Mouse (Mus musculus) intestine, embryonic 15.5 days (tissue): ENCODE measurements at regions not wholly inside any gene's neighbourhood (a gene's known extent, or its start where the extent isn't known, plus 50 kb on each side); places are given as distances from the start of the nearest gene placed in this dataset.

Experiments
- ATAC-seq: fragments of 200-750 bp; cut with Nextera tagmentation; 2 replicates; pipeline ENCODE4 v1.8.0; 2017; ENCODE audit warnings: moderate TSS enrichment, moderate library complexity
- H3K27ac ChIP-seq: fragments of 300-500 bp; sonication (generic); 2 replicates; pipeline ENCODE4 v1.5.1; 2015; ENCODE audit warnings: mild to moderate bottlenecking, inconsistent platforms
- H3K27me3 ChIP-seq: fragments of 300-500 bp; sonication (generic); replicated peaks from 2 replicates; pipeline ENCODE4 v1.6.1; 2015; ENCODE audit warnings: inconsistent platforms
- H3K36me3 ChIP-seq: fragments of 300-500 bp; sonication (generic); 2 replicates; pipeline ENCODE4 v1.6.1; 2015; ENCODE audit warnings: inconsistent platforms
- H3K4me1 ChIP-seq: fragments of 300-500 bp; sonication (generic); replicated peaks from 2 replicates; pipeline ENCODE4 v1.6.1; 2015; ENCODE audit warnings: inconsistent platforms
- H3K4me2 ChIP-seq: fragments of 300-500 bp; sonication (generic); replicated peaks from 2 replicates; pipeline ENCODE4 v1.6.1; 2015; ENCODE audit warnings: mild to moderate bottlenecking, inconsistent platforms
- H3K4me3 ChIP-seq: fragments of 300-500 bp; sonication (generic); replicated peaks from 2 replicates; pipeline ENCODE4 v1.5.1; 2015; ENCODE audit warnings: inconsistent platforms
- H3K9ac ChIP-seq: fragments of 300-500 bp; sonication (generic); 2 replicates; pipeline ENCODE4 v1.6.1; 2015; ENCODE audit warnings: inconsistent platforms
- H3K9me3 ChIP-seq: fragments of 300-500 bp; sonication (generic); 2 replicates; pipeline ENCODE4 v1.6.1; 2016; ENCODE audit warnings: inconsistent platforms
- WGBS: fragments of 180-500 bp; shearing (Covaris S2); methylation state at CpG from one replicate; pipeline ENCODE4 v1.1.7; 2015; 5-methylcytosine and 5-hydroxymethylcytosine counted together

DNA sequence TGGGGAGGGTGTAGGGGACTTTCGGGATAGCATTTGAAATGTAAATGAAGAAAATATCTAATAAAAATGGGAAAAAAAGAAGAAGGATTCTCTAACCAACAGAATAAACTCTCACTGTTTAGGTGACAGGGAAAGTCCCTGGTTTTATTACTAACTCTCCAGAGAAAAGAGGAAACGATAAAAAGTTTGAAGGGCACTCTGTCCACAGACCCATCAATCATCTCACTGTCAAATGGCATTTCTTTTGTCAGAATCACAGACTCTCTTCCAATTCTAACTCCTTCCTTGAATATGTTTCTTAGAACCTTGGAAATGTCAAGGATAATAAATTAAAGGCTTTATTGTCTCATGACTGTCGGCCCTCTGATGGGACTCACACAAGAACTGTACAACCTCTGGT, 275.3 kb upstream of the Rasgrp1 start:
- Histone ChIP-seq H3K4me3 (no peak overlapping the region), H3K9me3 (no peaks in the 10 kb centered on the region), H3K27ac (no peak overlapping the region), H3K36me3 (no peaks in the 10 kb centered on the region), H3K9ac (no peak overlapping the region), H3K4me2 (no peak overlapping the region), H3K4me1 (no peaks in the 10 kb centered on the region), H3K27me3 (no peaks in the 10 kb centered on the region)
- 68% methylated on average over 3 of the region's 3 CpGs for WGBS
- ATAC-seq: no peak

GRCm38 (mm10) chr2:117623955-117624354, 281.2 kb upstream of the Rasgrp1 start:
- no peak overlapping the region for H3K9ac ChIP-seq
- H3K4me3 ChIP-seq: no peak overlapping the region
- 43% methylated on average over 3 of the region's 3 CpGs for WGBS
- no peak overlapping the region for H3K27ac ChIP-seq
- H3K27me3 ChIP-seq: no peaks in the 10 kb centered on the region
- H3K4me1 ChIP-seq: no peaks in the 10 kb centered on the region
- no peak overlapping the region for H3K4me2 ChIP-seq
- H3K9me3 ChIP-seq: no peaks in the 10 kb centered on the region
- H3K36me3 ChIP-seq: no peaks in the 10 kb centered on the region
- no peak for ATAC-seq

DNA sequence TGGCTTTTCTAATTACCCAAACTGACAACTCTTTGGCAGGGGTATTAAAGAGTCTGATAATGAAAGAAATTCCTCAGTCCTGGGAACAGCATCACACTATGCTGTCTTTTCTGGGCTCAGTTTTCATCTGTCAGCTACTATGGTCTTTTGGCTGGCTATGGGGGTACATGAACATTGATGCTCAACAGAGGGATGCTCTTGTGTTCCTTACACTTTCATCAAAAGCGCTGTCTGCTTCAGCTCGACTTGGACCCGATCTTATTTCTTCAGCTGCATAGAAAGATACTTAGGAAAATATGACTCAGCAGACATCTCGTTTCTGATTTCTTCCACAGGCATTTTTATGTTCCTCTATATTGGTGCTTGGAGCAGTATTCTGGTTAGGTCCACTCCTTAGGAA, 292.1 kb upstream of the Rasgrp1 start:
- no peak overlapping the region for H3K4me3 ChIP-seq
- no peak overlapping the region for H3K27ac ChIP-seq

GRCm38 (mm10) chr2:117637397-117637796, 294.6 kb upstream of the Rasgrp1 start:
- Histone ChIP-seq H3K9ac (no peak overlapping the region), H3K4me1 (no peaks in the 10 kb centered on the region), H3K4me2 (no peak overlapping the region), H3K27me3 (no peaks in the 10 kb centered on the region), H3K9me3 (no peaks in the 10 kb centered on the region), H3K27ac (no peak overlapping the region), H3K36me3 (no peaks in the 10 kb centered on the region), H3K4me3 (no peak overlapping the region)
- WGBS: 44% methylated on average over 2 of the region's 2 CpGs
- no peak for ATAC-seq

More for the DNA sequence above, 292.1 kb upstream of the Rasgrp1 start:
- 67% methylated on average over 4 of the region's 4 CpGs for WGBS
- Histone ChIP-seq H3K4me1 (no peaks in the 10 kb centered on the region), H3K9me3 (no peaks in the 10 kb centered on the region), H3K9ac (no peak overlapping the region), H3K36me3 (no peaks in the 10 kb centered on the region), H3K27me3 (no peaks in the 10 kb centered on the region), H3K4me2 (no peak overlapping the region)
- ATAC-seq: no peak

DNA sequence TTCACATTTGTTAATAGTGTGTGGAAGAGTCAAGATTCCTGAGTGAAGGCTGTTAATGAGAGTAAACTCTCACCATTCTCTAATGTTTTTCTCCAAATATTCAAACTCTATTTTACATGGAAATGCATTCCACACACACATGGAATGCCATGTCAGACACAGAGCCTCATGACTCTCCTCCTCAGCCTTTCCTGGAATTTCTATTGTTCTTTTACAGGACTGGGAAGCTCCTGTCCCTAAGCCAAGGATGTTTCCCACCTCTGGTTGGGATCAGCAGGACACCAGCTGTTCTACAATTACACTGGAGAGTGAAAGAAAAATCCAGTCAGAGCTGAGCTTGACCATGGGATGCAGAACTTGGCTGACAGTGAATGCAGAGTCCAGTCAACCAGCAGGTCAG, 309.3 kb upstream of the Rasgrp1 start:
- Histone ChIP-seq H3K4me1 (no peaks in the 10 kb centered on the region), H3K27me3 (no peaks in the 10 kb centered on the region), H3K4me2 (no peak overlapping the region), H3K27ac (no peak overlapping the region), H3K4me3 (no peak overlapping the region), H3K9me3 (no peaks in the 10 kb centered on the region), H3K36me3 (no peaks in the 10 kb centered on the region), H3K9ac (no peak overlapping the region)
- ATAC-seq: no peak

DNA sequence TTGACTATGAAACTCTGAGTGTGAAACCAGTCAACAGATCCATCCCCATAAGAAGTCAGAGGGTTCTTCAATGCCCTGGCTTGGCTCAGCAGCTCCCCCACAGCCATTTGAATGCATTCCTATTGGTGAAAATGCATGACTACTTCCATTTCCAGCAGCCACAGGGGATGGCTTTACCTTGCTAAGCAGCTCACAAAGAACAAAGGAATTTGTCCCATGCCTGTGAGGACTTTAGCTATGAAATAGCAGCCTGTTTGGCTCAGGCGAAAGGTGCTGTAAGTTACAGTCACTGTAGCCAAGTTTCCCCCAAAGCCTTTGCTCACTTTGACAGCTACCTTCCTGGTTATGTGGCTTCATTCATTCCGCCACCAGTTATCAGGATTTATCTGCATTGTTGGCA, 309.8 kb upstream of the Rasgrp1 start:
- Histone ChIP-seq H3K27ac (no peak overlapping the region), H3K36me3 (no peaks in the 10 kb centered on the region), H3K4me1 (no peaks in the 10 kb centered on the region), H3K9ac (no peak overlapping the region), H3K9me3 (no peaks in the 10 kb centered on the region), H3K27me3 (no peaks in the 10 kb centered on the region), H3K4me2 (no peak overlapping the region), H3K4me3 (no peak overlapping the region)
- no peak for ATAC-seq
- WGBS: 67% methylated on average over 2 of the region's 2 CpGs

- Histone ChIP-seq H3K4me1 (no peaks in the 10 kb centered on the region), H3K9me3 (no peaks in the 10 kb centered on the region), H3K4me3 (no peak overlapping the region), H3K4me2 (no peak overlapping the region), H3K27me3 (no peaks in the 10 kb centered on the region), H3K27ac (no peak overlapping the region), H3K36me3 (no peaks in the 10 kb centered on the region), H3K9ac (no peak overlapping the region)
- no peak for ATAC-seq
- 52% methylated on average over 2 of the region's 2 CpGs for whole genome bisulfite sequencing
Observed at GRCm38 (mm10) chr2:117656546-117657175, 313.9 kb upstream of the Rasgrp1 start.

GRCm38 (mm10) chr2:117660217-117660924, 317.6 kb upstream of the Rasgrp1 start:
- Histone ChIP-seq H3K4me1 (no peaks in the 10 kb centered on the region), H3K27ac (no peak overlapping the region), H3K9me3 (no peaks in the 10 kb centered on the region), H3K4me2 (no peak overlapping the region), H3K9ac (no peak overlapping the region), H3K27me3 (no peaks in the 10 kb centered on the region), H3K36me3 (no peaks in the 10 kb centered on the region), H3K4me3 (no peak overlapping the region)
- ATAC-seq: no peak
- WGBS: 80% methylated on average over 3 of the region's 3 CpGs

DNA sequence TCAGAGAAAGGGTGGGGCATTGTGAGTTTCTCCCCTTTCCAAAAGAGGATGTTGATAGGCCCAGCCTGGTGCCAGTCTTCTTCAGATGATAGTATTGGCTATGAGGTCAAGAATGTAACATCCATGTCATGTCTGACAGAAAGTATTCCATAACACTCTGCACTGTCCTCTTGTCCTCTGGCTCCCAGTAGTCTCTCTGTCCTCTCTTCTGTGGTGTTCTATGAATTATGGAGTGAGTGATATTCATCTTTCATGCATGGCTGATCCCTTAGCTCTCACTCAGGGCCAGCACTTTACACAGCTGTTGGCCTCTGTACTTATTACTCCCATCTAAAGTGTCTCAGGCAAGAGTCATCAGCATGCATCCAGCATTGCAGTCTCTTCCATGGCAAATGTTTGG, 319.9 kb upstream of the Rasgrp1 start:
- Histone ChIP-seq H3K9ac (no peak overlapping the region), H3K27ac (no peak overlapping the region), H3K4me3 (no peak overlapping the region), H3K4me1 (no peaks in the 10 kb centered on the region), H3K36me3 (no peaks in the 10 kb centered on the region), H3K9me3 (no peaks in the 10 kb centered on the region), H3K27me3 (no peaks in the 10 kb centered on the region), H3K4me2 (no peak overlapping the region)
- no peak for ATAC-seq

DNA sequence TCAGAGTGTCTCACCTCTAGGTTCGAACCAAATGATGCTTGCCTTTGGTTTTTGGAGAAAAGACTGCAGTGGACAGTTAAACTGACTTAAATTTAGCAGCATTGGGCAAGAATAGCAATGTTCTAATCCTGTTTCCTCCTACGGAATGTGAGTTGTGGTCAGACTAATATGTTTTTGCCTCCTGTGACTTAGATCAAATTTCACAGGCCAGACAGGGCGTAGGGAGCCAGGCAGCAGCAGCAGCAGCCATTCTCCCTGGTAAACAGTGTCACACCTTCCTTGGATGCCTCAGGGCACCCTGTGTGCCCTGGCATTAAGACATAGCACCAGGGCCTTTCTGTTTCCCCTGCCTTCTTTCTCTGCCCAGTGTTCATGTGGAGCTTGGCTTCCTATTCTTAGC, 323.7 kb upstream of the Rasgrp1 start:
- Histone ChIP-seq H3K4me3 (no peak overlapping the region), H3K9me3 (no peaks in the 10 kb centered on the region), H3K27ac (no peak overlapping the region), H3K36me3 (no peaks in the 10 kb centered on the region), H3K27me3 (no peaks in the 10 kb centered on the region), H3K9ac (no peak overlapping the region), H3K4me2 (no peak overlapping the region), H3K4me1 (no peaks in the 10 kb centered on the region)
- no peak for ATAC-seq
- WGBS: 64% methylated on average over 3 of the region's 3 CpGs

DNA sequence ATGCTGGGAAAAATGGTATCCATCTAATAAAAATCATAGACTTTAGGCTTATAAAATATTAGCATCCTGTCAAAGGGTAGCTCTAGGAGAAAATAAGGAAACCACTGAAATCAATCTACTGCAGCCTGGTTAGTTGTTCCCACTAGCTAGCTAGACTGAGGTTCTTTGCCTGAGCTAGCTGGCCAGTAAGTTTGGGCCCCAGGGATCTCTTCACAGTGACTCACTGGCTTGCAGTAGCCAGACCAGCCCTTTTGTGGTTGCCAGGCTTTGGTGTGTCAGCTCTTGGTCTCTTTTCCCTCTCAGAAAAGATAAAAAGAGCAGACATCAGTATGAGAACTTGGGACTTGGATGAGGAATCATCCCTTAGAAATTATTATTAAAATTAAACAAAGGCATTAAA, 325.3 kb upstream of the Rasgrp1 start:
- no peak overlapping the region for H3K9ac ChIP-seq
- H3K4me3 ChIP-seq: no peak overlapping the region
- no peaks in the 10 kb centered on the region for H3K4me1 ChIP-seq
- no peaks in the 10 kb centered on the region for H3K9me3 ChIP-seq
- no peaks in the 10 kb centered on the region for H3K36me3 ChIP-seq
- no peaks in the 10 kb centered on the region for H3K27me3 ChIP-seq
- H3K4me2 ChIP-seq: no peak overlapping the region
- no peak overlapping the region for H3K27ac ChIP-seq
- ATAC-seq: no peak

DNA sequence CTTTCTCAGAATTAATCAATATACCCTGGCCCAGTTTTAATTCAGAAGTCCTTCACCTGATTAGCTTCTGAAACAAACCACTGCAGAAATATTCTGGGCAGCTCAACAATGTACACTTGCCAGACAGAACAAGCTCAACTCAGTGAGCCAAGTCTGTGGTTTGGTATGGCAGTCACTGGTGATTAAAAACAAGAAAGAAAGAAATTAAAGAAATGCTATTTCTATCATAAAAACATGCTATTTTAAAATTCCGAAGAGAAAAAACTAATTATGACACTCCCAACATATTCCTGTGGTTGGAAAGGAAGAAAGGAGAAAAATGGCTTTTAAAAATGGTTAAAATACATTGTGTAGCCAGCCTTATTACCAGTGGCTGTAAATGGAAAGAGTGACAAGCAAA, 332.1 kb upstream of the Rasgrp1 start:
- 81% methylated on average over 1 of the region's 1 CpGs for WGBS
- H3K27ac ChIP-seq: no peak overlapping the region
- H3K27me3 ChIP-seq: no peaks in the 10 kb centered on the region
- H3K9ac ChIP-seq: no peak overlapping the region
- H3K9me3 ChIP-seq: no peaks in the 10 kb centered on the region
- H3K36me3 ChIP-seq: no peaks in the 10 kb centered on the region
- ATAC-seq: no peak
- H3K4me2 ChIP-seq: no peak overlapping the region
- no peak overlapping the region for H3K4me3 ChIP-seq
- no peaks in the 10 kb centered on the region for H3K4me1 ChIP-seq

GRCm38 (mm10) chr2:117678650-117679049, 335.8 kb upstream of the Rasgrp1 start:
- no peak for ATAC-seq
- H3K27ac ChIP-seq: no peak overlapping the region

More at GRCm38 (mm10) chr2:117678650-117679049, 335.8 kb upstream of the Rasgrp1 start:
- Histone ChIP-seq H3K4me1 (no peaks in the 10 kb centered on the region), H3K4me3 (no peak overlapping the region), H3K27me3 (no peaks in the 10 kb centered on the region), H3K9ac (no peak overlapping the region), H3K9me3 (no peaks in the 10 kb centered on the region), H3K36me3 (no peaks in the 10 kb centered on the region), H3K4me2 (no peak overlapping the region)
- 25% methylated on average over 4 of the region's 4 CpGs for WGBS
